Mouse (Mus musculus) heart, adult 18-20 months (tissue): ENCODE results near the gene Dcaf6. TPM values are rescaled to one million over a fixed set of nuclear protein-coding genes. Genes with fewer than 3 reads are reported as not detected.
"Not testable (repeated sequence)": the region's sequence is repeated elsewhere in the genome, so short reads cannot be mapped to it uniquely, and the experiment has no call there.

Experiments used
- DNase-seq, 2 experiments: peaks; one replicate each; pipeline ENCODE4 v3.0.0; 2021 to 2022; ENCODE audit warnings: mixed read lengths in 1 of 2
- total RNA-seq, 2 experiments: library from RNA; stranded (reverse); gene quantifications; 2 replicates each; pipeline ENCODE4 v1.2.3; 2021

Dcaf6 gene
- total RNA-seq, 2 experiments from 2014 or later, result 86.1 to 101 TPM

- no peak for DNase-seq
Measured at GRCm38 (mm10) chr1:165426254-165426653, 34.0 kb downstream of the Dcaf6 start.

- DNase-seq, result no peak
Measured at GRCm38 (mm10) chr1:165421357-165421915, 38.8 kb downstream of the Dcaf6 start.

- DNase-seq, result no peak
Measured at GRCm38 (mm10) chr1:165396401-165396805, 63.9 kb downstream of the Dcaf6 start.

DNA sequence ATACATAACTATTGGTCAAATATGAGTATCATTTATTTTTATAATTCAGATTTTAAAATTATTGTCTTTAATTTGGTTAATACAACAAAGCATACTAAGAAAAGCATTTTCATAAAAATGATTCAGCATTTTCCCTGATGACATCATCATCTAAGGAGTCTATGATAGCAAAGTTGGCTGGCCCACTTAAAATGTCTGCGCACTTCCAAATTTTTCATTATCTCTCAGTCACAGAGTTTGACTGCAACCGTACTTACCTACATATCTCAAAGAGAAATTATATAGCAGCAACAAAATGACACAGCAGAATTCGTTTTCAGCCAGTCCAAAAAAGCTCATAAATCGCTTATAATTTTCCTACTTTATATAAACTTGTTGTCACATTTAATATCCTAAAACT lies 64.3 kb downstream of the Dcaf6 start:
- no peak for DNase-seq

DNA sequence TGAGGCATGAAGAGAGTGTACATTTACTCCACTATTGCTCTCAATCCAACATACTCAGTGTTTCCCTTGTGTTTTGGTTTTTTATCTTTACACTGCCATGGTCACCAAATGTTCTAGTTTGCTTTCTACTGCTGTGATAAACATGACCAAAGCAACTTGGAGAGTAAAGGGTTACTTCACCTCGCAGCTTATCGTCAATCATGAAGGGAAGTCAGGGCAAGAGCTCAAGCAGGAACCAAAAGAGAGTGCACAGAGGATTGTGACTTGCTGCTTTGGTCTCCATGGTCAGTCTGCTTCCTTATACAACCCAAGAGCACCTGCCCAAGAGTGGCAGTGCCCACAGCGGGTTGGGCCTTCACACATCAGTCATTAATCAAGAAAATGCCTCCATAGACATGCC lies 65.4 kb downstream of the Dcaf6 start:
- DNase-seq, result no peak

GRCm38 (mm10) chr1:165393033-165393432 lies 67.2 kb downstream of the Dcaf6 start:
- DNase-seq, result no peak

DNA sequence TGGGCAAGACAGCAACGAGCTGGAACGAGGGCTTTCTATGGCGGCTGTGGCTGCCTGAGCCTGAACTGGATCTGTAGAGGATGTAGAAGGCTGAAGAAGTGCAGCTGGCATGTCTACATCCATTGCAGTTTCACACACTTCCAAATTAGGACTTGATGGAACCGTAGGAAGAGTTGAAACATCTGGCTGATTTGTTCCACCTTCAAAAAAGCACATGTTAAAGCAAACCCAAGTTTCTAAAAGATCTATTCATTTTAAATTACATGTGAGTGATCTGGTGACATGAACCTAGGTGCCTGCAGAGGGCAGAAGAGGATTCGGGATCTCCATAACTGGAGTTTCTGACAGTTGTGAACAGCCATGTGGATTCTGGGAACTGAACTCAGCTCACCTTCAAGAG lies 71.6 kb downstream of the Dcaf6 start:
- DNase-seq, result peak; percentile 13 to 49

DNA sequence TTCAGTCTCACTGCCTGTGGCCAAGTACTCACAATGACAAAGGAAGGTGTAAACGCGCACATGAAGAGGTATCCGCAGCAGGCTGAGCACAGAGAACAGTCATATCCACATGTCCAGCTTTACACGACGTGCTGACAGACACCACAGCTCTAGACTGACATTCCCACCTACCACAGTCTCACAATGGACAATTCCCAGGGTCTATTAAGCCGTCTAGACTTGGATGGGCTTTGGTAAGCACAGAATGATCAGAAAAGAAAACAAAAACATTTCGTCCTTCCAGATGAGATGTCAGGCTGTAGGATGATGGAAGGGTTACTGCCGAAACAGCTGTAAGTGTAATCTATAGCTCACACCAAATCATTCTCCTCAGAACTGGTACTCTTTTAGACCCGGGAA lies 73.8 kb downstream of the Dcaf6 start:
- no peak for DNase-seq

DNA sequence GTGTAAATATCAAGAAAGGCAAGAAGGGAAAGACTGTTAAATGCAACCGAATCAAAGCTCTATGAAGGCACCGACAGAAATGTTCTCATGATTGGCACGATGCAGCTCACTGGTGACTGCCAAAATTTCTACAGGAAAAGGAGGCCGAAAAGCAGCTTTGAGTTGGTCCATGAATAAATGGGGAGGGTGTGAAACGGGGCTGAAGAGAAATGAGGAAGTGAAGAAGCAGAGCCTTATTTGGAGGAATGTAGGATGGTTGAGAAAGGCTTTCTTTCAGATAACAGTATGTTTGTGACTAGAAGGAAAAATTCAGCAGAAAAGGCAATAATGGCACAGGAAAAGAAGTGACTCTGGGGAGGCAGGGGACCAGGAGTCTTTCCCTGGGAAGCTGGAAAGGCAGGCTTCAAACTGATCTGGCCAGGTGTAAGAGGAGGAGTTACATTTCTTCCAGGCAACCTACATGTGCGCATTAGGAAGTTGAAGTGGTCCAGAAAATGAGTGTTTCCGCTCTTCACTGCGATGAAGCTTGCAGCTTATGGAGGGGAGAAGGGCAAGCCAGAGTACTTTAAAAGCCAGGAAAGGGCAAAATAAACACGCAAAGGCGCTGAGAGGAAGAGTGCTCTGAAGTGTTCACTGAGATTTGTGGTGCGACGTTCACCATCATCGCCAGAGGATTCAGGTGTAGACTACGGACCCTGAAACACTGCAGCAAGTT lies 74.3 kb downstream of the Dcaf6 start:
- no peak for DNase-seq

DNA sequence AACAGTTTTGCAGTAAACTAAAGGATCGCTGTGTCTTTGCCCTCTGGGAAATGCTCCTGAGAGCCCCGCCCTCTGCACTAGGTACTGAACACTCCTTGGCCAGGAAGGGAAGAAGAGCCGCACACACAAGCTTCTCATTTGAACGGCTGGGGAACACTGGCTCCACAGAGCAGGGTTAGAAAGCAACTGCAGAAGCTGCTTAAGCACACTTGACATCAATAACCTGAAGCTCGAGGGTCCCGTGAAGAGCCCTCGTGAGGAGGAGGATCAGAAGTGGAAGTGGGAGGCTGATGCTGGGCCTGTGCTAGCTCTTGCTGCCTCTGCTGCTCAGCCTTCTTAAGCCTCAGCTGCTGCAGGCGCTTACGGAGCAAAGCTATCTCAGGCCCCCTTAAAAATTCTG lies 86.4 kb downstream of the Dcaf6 start:
- no peak for DNase-seq

DNA sequence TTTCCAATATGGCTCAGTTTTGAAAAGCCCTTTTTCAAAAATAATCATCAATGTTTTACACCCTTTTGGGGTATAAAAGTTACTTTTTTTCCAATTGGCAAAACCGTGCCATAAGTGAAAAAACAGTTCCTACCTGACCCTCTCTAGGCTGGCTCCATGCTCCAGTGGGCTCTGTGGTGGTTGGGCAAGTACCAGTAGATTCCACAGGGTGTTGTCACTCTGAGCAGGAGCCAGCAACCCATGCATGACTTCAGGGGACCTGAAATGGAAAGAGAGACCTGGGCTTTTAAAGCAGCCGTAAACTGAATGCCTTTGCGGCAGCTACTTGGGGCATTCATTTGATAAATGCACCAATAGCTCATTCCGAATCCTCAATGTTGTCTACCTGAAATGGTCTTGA lies 89.3 kb downstream of the Dcaf6 start:
- DNase-seq, result no peak

DNA sequence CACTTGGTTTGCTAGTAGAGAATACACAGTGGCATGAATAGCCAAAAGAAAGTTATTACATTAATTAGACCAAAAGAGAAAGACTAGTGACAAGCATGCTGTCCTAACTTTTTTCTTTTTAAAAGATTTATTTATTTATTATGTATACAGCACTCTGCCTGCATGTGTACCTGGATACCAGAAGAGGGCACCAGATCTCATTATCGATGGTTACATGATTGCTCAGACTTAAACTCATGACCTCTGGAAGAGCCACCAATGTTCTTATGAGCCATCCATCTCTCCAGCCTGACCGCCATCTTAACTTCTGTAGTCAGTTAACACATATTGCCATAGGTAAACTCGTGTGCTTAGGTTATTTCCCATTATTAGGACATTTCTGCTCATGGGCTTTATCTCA lies 95.2 kb downstream of the Dcaf6 start:
- DNase-seq, result no peak

GRCm38 (mm10) chr1:165363271-165363670 lies 97.0 kb downstream of the Dcaf6 start:
- no peak for DNase-seq

DNA sequence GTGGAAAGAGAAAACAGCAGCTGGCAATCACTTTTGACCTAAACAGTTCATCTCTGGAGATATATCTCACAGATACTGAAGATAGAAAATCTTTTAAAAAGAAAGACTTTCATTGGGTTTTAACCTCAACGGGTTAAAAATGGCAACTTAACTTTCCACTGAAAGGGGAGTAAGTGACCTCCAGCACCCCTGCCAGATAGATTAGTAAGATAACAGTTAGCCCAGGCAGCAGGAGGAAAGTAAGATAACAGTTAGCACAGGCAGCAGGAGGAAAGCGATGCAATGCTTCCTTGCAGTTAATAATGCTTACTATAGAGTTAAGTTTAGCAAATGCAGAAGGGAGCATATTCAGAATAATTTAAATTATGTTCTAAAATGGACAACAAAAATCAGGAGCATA lies 103.9 kb downstream of the Dcaf6 start:
- DNase-seq, result no peak

DNA sequence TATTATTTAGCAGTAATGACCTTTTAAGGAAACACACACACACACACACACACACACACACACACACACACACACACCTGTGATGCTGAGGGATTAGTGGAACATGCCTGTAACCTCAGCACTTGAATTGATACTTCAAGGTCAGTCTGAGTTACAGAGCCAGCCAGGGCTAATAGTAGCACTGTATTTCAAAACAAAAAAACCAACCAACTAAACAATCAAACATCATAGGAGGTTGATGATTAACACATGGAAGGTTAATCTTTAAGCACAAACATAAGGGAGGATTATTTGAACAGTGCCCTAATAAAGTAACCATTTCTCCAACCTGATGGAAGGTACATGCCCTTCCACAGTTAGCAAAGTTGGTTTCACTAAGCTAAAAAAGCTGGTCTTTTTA lies 111.6 kb downstream of the Dcaf6 start:
- DNase-seq, result no peak

DNA sequence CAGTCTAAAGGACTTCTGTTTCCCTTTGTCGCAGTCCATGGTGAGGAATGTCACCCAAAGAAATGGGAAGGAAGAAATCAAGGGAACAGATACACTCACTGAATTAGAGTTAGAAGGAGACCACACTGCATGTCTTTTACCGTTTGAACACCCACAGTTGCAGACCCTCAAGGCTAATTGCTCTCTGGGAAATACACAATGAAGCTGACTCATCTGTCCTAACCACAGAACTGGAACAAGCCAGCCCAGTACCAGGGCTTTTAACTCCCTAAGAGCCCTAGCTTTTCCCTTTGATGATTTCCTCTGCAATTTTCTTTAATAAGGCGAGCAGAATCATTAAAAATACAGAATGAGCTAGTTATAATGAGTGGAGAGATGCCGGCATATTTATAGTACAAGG lies 115.8 kb downstream of the Dcaf6 start:
- DNase-seq, result no peak

- DNase-seq, result no peak
Measured at GRCm38 (mm10) chr1:165342126-165342525, 118.1 kb downstream of the Dcaf6 start.

DNA sequence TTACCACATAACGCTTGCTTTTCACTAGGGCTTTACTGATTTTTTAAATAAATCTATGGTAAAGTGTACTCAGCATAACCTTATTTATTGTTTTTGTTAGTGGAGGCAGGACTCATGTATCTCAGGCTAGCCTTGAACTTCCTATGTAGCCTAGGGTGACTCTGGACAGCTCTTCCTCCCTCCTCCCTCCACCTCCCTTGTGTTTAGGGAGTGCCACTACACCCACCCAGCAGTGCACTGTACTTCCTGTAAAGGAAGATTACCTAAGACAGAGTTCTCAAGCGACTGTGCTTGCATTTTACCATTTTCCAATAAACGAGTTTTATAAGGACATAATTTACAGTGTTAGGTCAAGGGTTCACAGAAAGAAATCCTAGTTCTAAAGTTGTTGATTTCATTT lies 127.5 kb downstream of the Dcaf6 start:
- no peak for DNase-seq

- no peak for DNase-seq
Measured at GRCm38 (mm10) chr1:165330859-165331258, 129.4 kb downstream of the Dcaf6 start.

GRCm38 (mm10) chr1:165328384-165329289 lies 131.6 kb downstream of the Dcaf6 start:
- not testable (repeated sequence) for DNase-seq

GRCm38 (mm10) chr1:165327831-165328230 lies 132.4 kb downstream of the Dcaf6 start:
- no peak for DNase-seq

DNA sequence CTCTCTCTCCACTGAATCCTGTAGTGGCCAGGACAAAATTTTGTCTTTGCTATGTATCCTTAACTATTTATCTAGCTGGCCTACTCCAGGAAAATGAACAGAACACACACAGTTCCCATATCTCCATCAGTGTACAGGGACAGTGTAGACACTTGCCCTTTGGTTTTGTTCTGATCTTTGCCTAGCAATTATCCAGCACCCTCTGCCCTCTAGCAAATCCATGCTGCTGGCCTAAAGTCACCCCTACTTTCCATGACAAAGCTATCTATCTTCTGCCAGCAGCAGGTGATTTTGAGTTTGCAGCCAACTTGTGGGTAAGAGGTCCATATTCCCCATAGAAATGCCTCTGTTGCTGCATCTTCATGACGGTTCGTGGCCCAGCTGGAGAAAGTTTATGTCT lies 132.9 kb downstream of the Dcaf6 start:
- no peak for DNase-seq

DNA sequence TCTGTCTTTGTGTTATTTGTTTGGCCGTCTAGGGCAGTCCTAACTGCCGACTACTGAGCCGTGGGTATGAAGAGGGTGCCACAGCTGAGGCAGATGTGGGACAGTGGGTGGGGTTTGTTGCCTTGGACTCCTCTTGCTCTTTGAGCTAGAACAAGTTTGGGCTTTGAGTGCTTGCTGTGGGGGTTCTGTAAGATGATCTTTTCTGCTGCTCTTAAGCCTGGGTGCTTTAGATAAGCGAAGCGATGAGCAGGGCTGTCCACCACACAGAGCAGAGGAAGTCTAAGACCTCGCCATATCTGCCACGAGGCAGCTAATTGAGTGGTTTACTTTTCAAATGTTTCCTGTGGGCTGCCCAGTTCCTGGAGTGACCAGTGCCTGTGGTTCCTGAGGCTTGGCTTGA lies 137.3 kb downstream of the Dcaf6 start:
- no peak for DNase-seq
